Mouse (Mus musculus) left cerebral cortex, postnatal 4 days (tissue): ENCODE data around the gene Adgrf1. TPM values are rescaled to one million over a fixed set of nuclear protein-coding genes. Genes with fewer than 3 reads are reported as not detected.

Source experiments
- DNase-seq: peaks from one replicate; pipeline ENCODE4 v3.0.0-alpha.2; 2022
- intact Hi-C: fragments of 180-260 bp; cut with DNase I; formaldehyde crosslinking; loops from one replicate; pipeline ENCODE4 v1.15.1; 2025
- total RNA-seq, 2 experiments: library from RNA; stranded (reverse); gene quantifications; 2 replicates each; pipeline ENCODE4 v1.2.3; 2021

Gene Adgrf1
- total RNA-seq, 2 experiments from 2014 or later, result not detected

DNA sequence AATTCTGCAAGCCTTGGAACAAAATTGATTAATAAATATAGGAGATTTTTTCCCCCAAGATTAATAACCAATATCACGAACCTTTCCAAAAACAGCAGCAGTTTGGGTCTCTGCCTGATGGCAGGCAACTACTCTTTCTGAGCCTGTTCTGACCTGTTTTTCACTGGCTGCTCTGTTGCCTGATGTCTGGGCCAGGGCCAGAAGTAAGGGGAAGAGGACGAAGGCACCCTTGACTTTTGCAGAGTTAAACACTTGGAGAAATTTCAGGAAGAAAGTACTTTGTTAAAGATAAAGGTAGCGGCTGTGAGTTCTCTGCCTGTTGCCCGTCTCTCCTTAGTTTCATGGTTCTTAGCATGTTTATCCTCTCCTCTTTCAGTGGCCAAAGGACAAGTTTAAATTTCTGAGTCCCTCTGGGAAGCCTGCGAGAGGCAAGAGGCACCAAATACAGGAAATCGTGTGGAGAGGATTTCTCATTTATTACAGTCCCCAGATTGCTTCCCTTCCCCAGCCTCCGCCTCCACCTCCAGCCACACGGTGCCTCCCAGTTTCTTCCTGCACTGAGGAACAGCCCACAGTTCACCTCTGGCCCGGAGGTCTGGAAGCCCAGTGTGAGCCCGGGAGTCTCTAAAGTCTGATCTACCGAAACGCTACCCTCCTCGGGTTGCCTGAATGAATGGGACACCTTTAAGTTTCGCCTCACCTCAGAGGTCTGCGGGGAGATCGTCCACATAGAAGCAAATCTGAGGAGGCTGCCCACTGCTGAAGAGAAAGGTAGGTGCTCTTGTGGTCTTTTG, 89.9 kb downstream of the Adgrf1 start, which contains the start of gene Adgrf5:
Gene Adgrf5 (plus strand): TSS at position 626 of the 794 bp plus-strand sequence.
- DNase-seq, result no peak
- intact Hi-C loops, result no loop called here

DNA sequence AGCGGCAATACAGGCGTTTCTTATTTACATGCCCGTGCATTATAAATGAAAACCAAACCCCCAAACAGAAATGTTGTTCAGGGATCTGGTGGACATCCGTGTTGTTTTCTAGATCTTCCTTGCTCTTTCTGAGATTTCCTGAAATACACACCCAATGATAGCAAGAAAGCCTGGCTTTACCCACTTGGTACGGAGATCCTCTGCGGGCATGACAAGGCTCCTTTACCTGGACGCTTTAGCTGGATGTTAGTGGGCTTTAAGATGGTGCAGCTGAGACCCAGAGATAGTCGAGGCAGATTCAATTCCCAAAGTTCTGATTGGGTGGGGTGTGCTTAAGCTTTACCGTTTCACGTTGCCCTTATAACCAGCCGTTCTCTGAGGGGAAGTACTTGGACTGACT, 90.9 kb downstream of the Adgrf1 start:
- DNase-seq, result no peak
- intact Hi-C loops, result no loop called here

GRCm38 (mm10) chr17:43362362-43362761, 92.2 kb downstream of the Adgrf1 start:
- DNase-seq, result no peak
- intact Hi-C loops, result no loop called here

DNA sequence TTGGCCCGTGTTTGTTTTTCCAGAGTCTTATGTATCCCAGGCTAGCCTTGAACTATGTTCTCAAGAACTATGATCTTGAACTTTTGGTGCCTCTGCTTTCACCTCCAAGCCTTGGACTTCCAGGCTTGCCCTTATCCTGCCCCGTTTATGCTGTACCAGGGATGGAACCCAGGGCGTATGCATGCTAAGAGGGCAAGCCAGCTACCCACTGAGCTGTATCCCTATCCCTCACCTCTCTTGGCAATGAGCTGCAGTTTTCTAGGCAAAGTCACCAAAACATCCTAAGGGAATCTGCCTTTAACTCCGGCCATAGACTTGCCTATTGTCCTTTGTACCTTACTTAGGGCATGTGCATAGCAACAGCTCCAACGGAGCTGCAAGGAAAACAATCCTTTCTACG, 92.8 kb downstream of the Adgrf1 start:
- DNase-seq, result no peak
- intact Hi-C loops, result no loop called here

GRCm38 (mm10) chr17:43363921-43364320, 93.8 kb downstream of the Adgrf1 start:
- intact Hi-C loops, result no loop called here

GRCm38 (mm10) chr17:43365297-43365696, 95.2 kb downstream of the Adgrf1 start:
- intact Hi-C loops, result no loop called here
- DNase-seq, result no peak

More at GRCm38 (mm10) chr17:43363921-43364320, 93.8 kb downstream of the Adgrf1 start:
- DNase-seq, result no peak

DNA sequence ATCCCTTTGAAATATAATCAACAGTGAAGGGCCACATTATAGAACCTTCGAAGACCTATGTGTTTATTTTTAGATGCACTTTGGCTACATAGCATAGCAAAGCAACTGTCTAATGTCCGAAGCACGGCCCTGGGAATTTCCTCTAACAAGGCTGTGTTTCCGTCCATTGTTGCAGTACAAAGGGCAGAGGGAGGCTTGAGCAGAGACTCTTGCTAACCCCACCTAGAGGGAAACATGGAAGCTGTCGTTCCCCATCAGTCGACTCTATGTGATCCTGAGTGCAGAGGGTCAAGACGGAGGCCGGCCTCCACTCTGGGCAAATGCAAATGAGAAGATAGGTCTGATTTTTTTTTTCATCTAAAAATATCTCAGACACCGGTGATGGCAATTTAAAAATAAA, 96.4 kb downstream of the Adgrf1 start:
- no peak for DNase-seq
- intact Hi-C loops, result no loop called here

DNA sequence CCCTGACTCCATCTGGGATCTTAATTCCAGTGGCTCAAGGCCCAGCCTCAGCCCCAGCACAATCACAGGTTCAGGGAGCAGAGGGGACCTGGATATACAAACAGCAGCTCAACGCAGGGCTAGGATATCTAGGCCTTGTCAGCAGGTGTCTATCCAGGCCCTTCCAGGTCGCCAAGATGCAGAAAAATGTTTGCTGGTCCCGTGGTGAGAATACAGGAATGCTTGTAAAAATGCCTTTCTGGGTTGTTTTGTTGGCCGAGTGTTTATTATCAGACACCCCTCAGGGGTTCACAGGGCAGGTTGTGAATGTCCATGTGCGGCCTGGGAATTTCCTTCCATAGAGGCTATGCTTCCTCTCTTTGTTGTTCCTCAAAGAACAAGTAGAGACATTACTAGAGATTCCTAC, 98.0 kb downstream of the Adgrf1 start:
- no peak for DNase-seq
- intact Hi-C loops, result no loop called here

GRCm38 (mm10) chr17:43372604-43373003, 102.5 kb downstream of the Adgrf1 start:
- intact Hi-C loops, result no loop called here
- no peak for DNase-seq

GRCm38 (mm10) chr17:43374020-43374419, 103.9 kb downstream of the Adgrf1 start:
- no peak for DNase-seq
- intact Hi-C loops, result no loop called here

Other genes with a start within 250 kb of the Adgrf1 start
- gene Adgrf5, start 90.1 kb downstream of the Adgrf1 start, total RNA-seq, result 10 to 100 TPM; 24.0 to 27.2 TPM
- not detected for gene Mep1a, start 232.5 kb downstream of the Adgrf1 start, total RNA-seq